Mouse (Mus musculus): ENCODE data around the gene Galp.

DNA sequence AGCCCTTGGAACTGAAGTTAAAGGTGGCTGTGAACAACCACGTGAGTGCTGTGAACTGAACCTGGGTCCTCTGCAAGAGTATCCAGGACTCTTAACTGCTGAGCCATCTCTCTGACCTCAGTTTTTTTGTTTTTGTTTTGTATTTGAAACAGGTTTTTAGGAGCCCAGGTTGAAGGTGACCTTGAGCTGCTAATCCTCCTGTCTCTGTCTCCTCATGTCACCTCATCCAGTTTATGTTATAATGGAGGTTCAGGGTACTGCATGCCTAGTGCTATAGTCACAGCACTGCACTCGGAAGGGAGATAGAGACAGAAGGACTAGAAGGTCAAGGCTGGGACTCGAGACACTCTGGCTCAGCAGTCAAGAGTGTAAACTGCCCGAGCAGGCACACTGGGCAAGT is 34.7 kb upstream of the Galp start:
- TF ChIP-seq POLR2A (IDR thresholded peaks at IDR 0.05; ENCODE audit: borderline replicate concordance, extremely low read depth, low read depth, low read length) (no peak), CTCF (IDR thresholded peaks at IDR 0.05; ENCODE audit: insufficient read depth, low read length) (no peak)
